Mouse (Mus musculus): Measurements from ENCODE around the gene Ppara. TPM values are rescaled to one million over a fixed set of nuclear protein-coding genes. Genes with fewer than 3 reads are reported as not detected.

Gene Ppara
- polyA plus RNA-seq, 1 experiment from 2014 or later: 20.3 TPM

GRCm38 (mm10) chr15:85694379-85694778 is 40.4 kb upstream of the Ppara start:
- Histone ChIP-seq H3K9me3 (replicated peaks; ENCODE audit: control insufficient read depth, low read length) (no peaks in the 10 kb centered on the region), H3K4me2 (ENCODE audit: low read depth, low read length) (no peak overlapping the region), H3K4me1 (ENCODE audit: control insufficient read depth, insufficient read depth, low read length) (no peaks in the 10 kb centered on the region), H3K9ac (ENCODE audit: low read length) (no peak overlapping the region), H3K27me3 (ENCODE audit: control insufficient read depth, insufficient read depth, low read length) (no peaks in the 10 kb centered on the region), H3K36me3 (ENCODE audit: control insufficient read depth, insufficient read depth) (peaks cover 60% of the 10 kb centered on the region), H3K4me3 (ENCODE audit: low read length) (no peak overlapping the region), H3K27ac (ENCODE audit: low read length) (no peak overlapping the region)
- ATAC-seq (replicated peaks; ENCODE audit: extremely low read depth, insufficient read depth, low FRiP score): no peak
- WGBS: 89% methylated on average over 1 of the region's 1 CpGs

- Histone ChIP-seq H3K9ac (ENCODE audit: low read length) (no peak overlapping the region), H3K9me3 (replicated peaks; ENCODE audit: control insufficient read depth, low read length) (no peaks in the 10 kb centered on the region), H3K4me2 (ENCODE audit: low read depth, low read length) (no peak overlapping the region), H3K4me1 (ENCODE audit: control insufficient read depth, insufficient read depth, low read length) (no peaks in the 10 kb centered on the region), H3K27ac (ENCODE audit: low read length) (no peak overlapping the region), H3K27me3 (ENCODE audit: control insufficient read depth, insufficient read depth, low read length) (no peaks in the 10 kb centered on the region), H3K36me3 (ENCODE audit: control insufficient read depth, insufficient read depth) (peaks cover 62% of the 10 kb centered on the region), H3K4me3 (ENCODE audit: low read length) (no peak overlapping the region)
- WGBS: 89% methylated on average over 4 of the region's 4 CpGs
- no peak for ATAC-seq (replicated peaks; ENCODE audit: extremely low read depth, insufficient read depth, low FRiP score)
Measured at GRCm38 (mm10) chr15:85695304-85695703, 39.5 kb upstream of the Ppara start.

- Histone ChIP-seq H3K27me3 (ENCODE audit: control insufficient read depth, insufficient read depth, low read length) (no peaks in the 10 kb centered on the region), H3K4me1 (ENCODE audit: control insufficient read depth, insufficient read depth, low read length) (no peaks in the 10 kb centered on the region; the same call in 1 of the 2 replicates), H3K36me3 (ENCODE audit: control insufficient read depth, insufficient read depth) (peaks cover 74% of the 10 kb centered on the region), H3K4me2 (ENCODE audit: low read depth, low read length) (no peak overlapping the region), H3K9ac (ENCODE audit: low read length) (no peak overlapping the region), H3K4me3 (ENCODE audit: low read length) (no peak overlapping the region), H3K27ac (ENCODE audit: low read length) (no peak overlapping the region), H3K9me3 (replicated peaks; ENCODE audit: control insufficient read depth, low read length) (no peaks in the 10 kb centered on the region)
- no peak for ATAC-seq (replicated peaks; ENCODE audit: extremely low read depth, insufficient read depth, low FRiP score)
- WGBS: 80% methylated on average over 14 of the region's 14 CpGs
Measured at GRCm38 (mm10) chr15:85698345-85699034, 36.3 kb upstream of the Ppara start.

GRCm38 (mm10) chr15:85699452-85699851 is 35.3 kb upstream of the Ppara start:
- 89% methylated on average over 5 of the region's 5 CpGs for WGBS
- ATAC-seq (replicated peaks; ENCODE audit: extremely low read depth, insufficient read depth, low FRiP score): no peak
- H3K4me1 ChIP-seq (ENCODE audit: control insufficient read depth, insufficient read depth, low read length): no peaks in the 10 kb centered on the region; the same call in 1 of the 2 replicates
- no peaks in the 10 kb centered on the region for H3K9me3 ChIP-seq (replicated peaks; ENCODE audit: control insufficient read depth, low read length)
- no peak overlapping the region for H3K27ac ChIP-seq (ENCODE audit: low read length)
- H3K4me2 ChIP-seq (ENCODE audit: low read depth, low read length): no peak overlapping the region
- H3K9ac ChIP-seq (ENCODE audit: low read length): no peak overlapping the region
- H3K36me3 ChIP-seq (ENCODE audit: control insufficient read depth, insufficient read depth): peaks cover 66% of the 10 kb centered on the region
- no peak overlapping the region for H3K4me3 ChIP-seq (ENCODE audit: low read length)
- no peaks in the 10 kb centered on the region for H3K27me3 ChIP-seq (ENCODE audit: control insufficient read depth, insufficient read depth, low read length)

GRCm38 (mm10) chr15:85699862-85700501 is 34.8 kb upstream of the Ppara start:
- 90% methylated on average over 13 of the region's 13 CpGs for WGBS

GRCm38 (mm10) chr15:85700716-85701115 is 34.1 kb upstream of the Ppara start:
- no peak overlapping the region for H3K9ac ChIP-seq (ENCODE audit: low read length)
- H3K4me3 ChIP-seq (ENCODE audit: low read length): no peak overlapping the region
- H3K4me2 ChIP-seq (ENCODE audit: low read depth, low read length): no peak overlapping the region
- no peak overlapping the region; the same call in 1 of the 2 replicates for H3K27ac ChIP-seq (ENCODE audit: low read length)
- no peak for ATAC-seq (replicated peaks; ENCODE audit: extremely low read depth, insufficient read depth, low FRiP score)
- 78% methylated on average over 9 of the region's 9 CpGs for WGBS
- H3K36me3 ChIP-seq (ENCODE audit: control insufficient read depth, insufficient read depth): peaks cover 62% of the 10 kb centered on the region
- no peaks in the 10 kb centered on the region; the same call in 1 of the 2 replicates for H3K4me1 ChIP-seq (ENCODE audit: control insufficient read depth, insufficient read depth, low read length)
- no peaks in the 10 kb centered on the region for H3K9me3 ChIP-seq (replicated peaks; ENCODE audit: control insufficient read depth, low read length)
- H3K27me3 ChIP-seq (ENCODE audit: control insufficient read depth, insufficient read depth, low read length): no peaks in the 10 kb centered on the region

More at GRCm38 (mm10) chr15:85699862-85700501, 34.8 kb upstream of the Ppara start:
- H3K9me3 ChIP-seq (replicated peaks; ENCODE audit: control insufficient read depth, low read length): no peaks in the 10 kb centered on the region
- H3K27ac ChIP-seq (ENCODE audit: low read length): peak overlapping the region; percentile 7; the same call in 1 of the 2 replicates
- no peaks in the 10 kb centered on the region for H3K27me3 ChIP-seq (ENCODE audit: control insufficient read depth, insufficient read depth, low read length)
- peaks cover 66% of the 10 kb centered on the region for H3K36me3 ChIP-seq (ENCODE audit: control insufficient read depth, insufficient read depth)
- H3K4me2 ChIP-seq (ENCODE audit: low read depth, low read length): no peak overlapping the region
- no peak for ATAC-seq (replicated peaks; ENCODE audit: extremely low read depth, insufficient read depth, low FRiP score)
- no peak overlapping the region for H3K4me3 ChIP-seq (ENCODE audit: low read length)
- H3K9ac ChIP-seq (ENCODE audit: low read length): no peak overlapping the region
- H3K4me1 ChIP-seq (ENCODE audit: control insufficient read depth, insufficient read depth, low read length): no peaks in the 10 kb centered on the region; the same call in 1 of the 2 replicates

- H3K27me3 ChIP-seq (ENCODE audit: control insufficient read depth, insufficient read depth, low read length): no peaks in the 10 kb centered on the region
- H3K36me3 ChIP-seq (ENCODE audit: control insufficient read depth, insufficient read depth): peaks cover 57% of the 10 kb centered on the region
- H3K9ac ChIP-seq (ENCODE audit: low read length): no peak overlapping the region
- no peak overlapping the region for H3K27ac ChIP-seq (ENCODE audit: low read length)
- H3K4me1 ChIP-seq (ENCODE audit: control insufficient read depth, insufficient read depth, low read length): no peaks in the 10 kb centered on the region; the same call in 1 of the 2 replicates
- 64% methylated on average over 10 of the region's 10 CpGs for WGBS
- no peak for ATAC-seq (replicated peaks; ENCODE audit: extremely low read depth, insufficient read depth, low FRiP score)
- H3K4me2 ChIP-seq (ENCODE audit: low read depth, low read length): no peak overlapping the region
- no peaks in the 10 kb centered on the region for H3K9me3 ChIP-seq (replicated peaks; ENCODE audit: control insufficient read depth, low read length)
- no peak overlapping the region for H3K4me3 ChIP-seq (ENCODE audit: low read length)
Measured at GRCm38 (mm10) chr15:85701128-85701930, 33.5 kb upstream of the Ppara start.

- H3K4me3 ChIP-seq (ENCODE audit: low read length): no peak overlapping the region
- no peak overlapping the region for H3K4me2 ChIP-seq (ENCODE audit: low read depth, low read length)
- H3K9ac ChIP-seq (ENCODE audit: low read length): no peak overlapping the region
- no peaks in the 10 kb centered on the region for H3K27me3 ChIP-seq (ENCODE audit: control insufficient read depth, insufficient read depth, low read length)
- no peak for ATAC-seq (replicated peaks; ENCODE audit: extremely low read depth, insufficient read depth, low FRiP score)
- H3K36me3 ChIP-seq (ENCODE audit: control insufficient read depth, insufficient read depth): peaks cover 56% of the 10 kb centered on the region
- 78% methylated on average over 12 of the region's 13 CpGs for WGBS
- no peaks in the 10 kb centered on the region for H3K9me3 ChIP-seq (replicated peaks; ENCODE audit: control insufficient read depth, low read length)
- no peak overlapping the region for H3K27ac ChIP-seq (ENCODE audit: low read length)
- H3K4me1 ChIP-seq (ENCODE audit: control insufficient read depth, insufficient read depth, low read length): no peaks in the 10 kb centered on the region; the same call in 1 of the 2 replicates
Measured at GRCm38 (mm10) chr15:85702411-85702951, 32.3 kb upstream of the Ppara start.

Data from heart, embryonic 16.5 days (tissue).